Mouse (Mus musculus) hindbrain, embryonic 16.5 days (tissue): ENCODE measurements around the gene Gm17267. TPM values are rescaled to one million over a fixed set of nuclear protein-coding genes. Genes with fewer than 3 reads are reported as not detected.
"Not testable (repeated sequence)": the region's sequence is repeated elsewhere in the genome, so short reads cannot be mapped to it uniquely, and the experiment has no call there.

ENCODE experiments used
- ATAC-seq: fragments of 200-750 bp; cut with Nextera tagmentation; 2 replicates; pipeline ENCODE4 v1.8.0; 2017; ENCODE audit warnings: moderate TSS enrichment, moderate library complexity
- H3K27ac ChIP-seq: fragments of 300-500 bp; sonication (generic); 2 replicates; pipeline ENCODE4 v1.5.1; 2014; ENCODE audit warnings: low read depth, mild to moderate bottlenecking, control low read depth, low read length, moderate library complexity
- H3K27me3 ChIP-seq: fragments of 300-500 bp; sonication (generic); replicated peaks from 2 replicates; pipeline ENCODE4 v1.6.1; 2014; ENCODE audit warnings: low read length; ENCODE audit not compliant: control insufficient read depth, insufficient read depth
- H3K36me3 ChIP-seq: fragments of 300-500 bp; sonication (generic); 2 replicates; pipeline ENCODE4 v1.6.1; 2014; ENCODE audit warnings: mild to moderate bottlenecking, low read length, moderate library complexity, mixed read lengths; ENCODE audit not compliant: control insufficient read depth, insufficient read depth
- H3K4me1 ChIP-seq: fragments of 300-500 bp; sonication (generic); 2 replicates; pipeline ENCODE4 v1.6.1; 2014; ENCODE audit warnings: low read depth, low read length; ENCODE audit not compliant: control insufficient read depth, insufficient read depth
- H3K4me2 ChIP-seq: fragments of 300-500 bp; sonication (generic); 2 replicates; pipeline ENCODE4 v1.6.1; 2014; ENCODE audit warnings: mild to moderate bottlenecking, low read length, control low read depth, moderate library complexity
- H3K4me3 ChIP-seq: fragments of 300-500 bp; sonication (generic); 2 replicates; pipeline ENCODE4 v1.5.1; 2014; ENCODE audit warnings: mild to moderate bottlenecking, low read length, control low read depth, moderate library complexity
- H3K9ac ChIP-seq: fragments of 300-500 bp; sonication (generic); 2 replicates; pipeline ENCODE4 v1.6.1; 2014; ENCODE audit warnings: low read depth, mild to moderate bottlenecking, control low read depth, low read length, moderate library complexity
- H3K9me3 ChIP-seq: fragments of 300-500 bp; sonication (generic); 2 replicates; pipeline ENCODE4 v1.6.1; 2014; ENCODE audit warnings: mild to moderate bottlenecking, low read length, moderate library complexity; ENCODE audit not compliant: control insufficient read depth
- WGBS: fragments of 180-500 bp; shearing (Covaris S2); extraction: QIAGEN DNeasy Blood & Tissue Kit; methylation state at CpG from one replicate; pipeline ENCODE4 v1.1.7; 2014; 5-methylcytosine and 5-hydroxymethylcytosine counted together
- polyA plus RNA-seq: library from polyadenylated mRNA; unstranded; fragments of >200 nt; fragmentation: Nextera tagmentation; extraction: Ambion mirVana; gene quantifications from 2 replicates; pipeline ENCODE4 v1.2.1, GENCODE M21; 2015

The Gm17267 gene
- not detected in 2 replicates for polyA plus RNA-seq

- not testable (repeated sequence) for H3K27ac ChIP-seq, ATAC-seq, H3K4me2 ChIP-seq, H3K36me3 ChIP-seq, H3K4me1 ChIP-seq, H3K27me3 ChIP-seq, H3K9ac ChIP-seq, H3K4me3 ChIP-seq, H3K9me3 ChIP-seq
- WGBS: no CpG with 5 or more reads among the region's 4 CpGs
Observed at GRCm38 (mm10) chrX:126017257-126017656, at the start of gene Gm17267. Gene Gm17267 (plus strand): TSS chrX:126017557.
